Mouse (Mus musculus): ENCODE data around the gene Fam129b.

DNA sequence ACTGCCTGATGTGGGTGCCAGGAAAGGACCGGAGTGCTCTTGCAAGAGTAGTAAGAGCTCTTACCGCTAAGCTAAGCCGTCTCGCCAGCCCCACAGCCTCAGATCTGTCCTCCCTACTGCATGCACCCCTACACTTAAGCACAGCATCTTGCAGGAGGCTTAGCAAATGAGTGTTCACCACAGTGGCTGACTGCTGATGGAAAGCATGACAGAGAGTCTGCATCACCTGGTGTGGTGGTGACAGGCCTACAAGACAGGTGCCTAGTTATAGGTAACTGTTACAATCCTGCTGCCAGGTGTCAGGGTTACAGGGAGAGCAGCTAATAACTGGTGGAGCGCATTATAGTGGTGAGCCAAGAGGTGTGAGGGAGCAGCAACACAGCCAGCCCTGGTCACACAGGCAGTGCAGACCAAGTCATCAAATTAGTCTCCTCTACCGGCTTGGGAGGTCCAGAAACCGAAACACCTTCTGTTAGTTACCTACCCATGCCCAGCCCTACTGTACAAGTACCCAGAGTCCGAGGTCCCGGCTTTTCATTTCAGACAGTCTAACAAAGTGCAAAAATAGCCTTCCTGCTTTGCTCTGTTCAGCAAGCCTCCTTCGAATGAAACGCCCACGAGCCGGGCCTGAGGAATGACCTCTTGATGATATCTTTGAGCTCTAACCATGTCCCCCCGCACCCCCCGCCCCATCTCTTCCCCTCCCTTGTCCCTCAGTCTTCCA, 801 bp upstream of the Fam129b start:
- no peak for TF ChIP-seq CTCF (IDR thresholded peaks at IDR 0.05; ENCODE audit: low read depth, low read length)
- TF ChIP-seq POLR2AphosphoS5 (IDR thresholded peaks at IDR 0.05; ENCODE audit: insufficient replicate concordance, low read depth, low read length), result no peak
- TF ChIP-seq GATA1 (IDR thresholded peaks at IDR 0.05; ENCODE audit: borderline replicate concordance, low read length), result no peak
- no peak for TF ChIP-seq TAL1 (conservative IDR thresholded peaks at IDR 0.05; ENCODE audit: low read depth, low read length)
- TF ChIP-seq GATA2 (IDR thresholded peaks at IDR 0.05; ENCODE audit: borderline replicate concordance, low read depth, low read length), result no peak

Data from G1E (cell line).